Mouse (Mus musculus) spleen, postnatal 10 days (tissue): ENCODE results near the gene Mslnl.
A peak's percentile ranks its signal among the peaks of the same experiment; 100 is the strongest.

Experiments used
- DNase-seq, 2 experiments: peaks; one replicate each; pipeline ENCODE4 v3.0.0; 2021 to 2022; ENCODE audit warnings: low spot score in 2 of 2

Gene Mslnl

GRCm38 (mm10) chr17:25785281-25785745, 49.5 kb downstream of the Mslnl start, which contains the start of gene Haghl:
Haghl (minus strand) TSS chr17:25785673.
- peak; percentile 92 to 97 for DNase-seq

DNA sequence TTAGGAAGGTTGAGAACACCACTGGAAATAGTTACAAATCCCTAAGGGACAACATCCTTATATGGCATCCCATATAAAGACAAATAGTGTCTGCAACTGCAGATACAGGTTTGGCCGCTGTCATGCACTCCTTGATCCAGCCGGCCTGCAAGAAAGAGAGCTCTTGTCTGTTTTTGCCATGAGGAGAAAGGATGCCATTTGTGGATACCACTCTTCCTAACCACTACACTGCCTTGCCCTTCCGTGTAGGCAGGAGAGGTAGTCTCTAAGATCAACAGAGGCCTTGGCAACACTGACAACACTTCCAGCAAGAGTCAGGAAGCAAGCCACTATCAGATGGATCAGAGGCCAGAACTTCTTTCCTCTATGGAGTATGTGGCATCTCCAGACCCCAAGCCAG, 50.4 kb downstream of the Mslnl start, which contains the start of gene Ccdc78:
Ccdc78 (plus strand) TSS at position 301 of the 400 bp plus-strand sequence.
- no peak for DNase-seq

- no peak for DNase-seq
These were observed 51.1 kb downstream of the Mslnl start for GRCm38 (mm10) chr17:25786781-25787504.

GRCm38 (mm10) chr17:25791320-25791842, 55.5 kb downstream of the Mslnl start:
- no peak for DNase-seq

- peak; percentile 89 to 90 for DNase-seq
These were observed 56.1 kb downstream of the Mslnl start for GRCm38 (mm10) chr17:25791843-25792527.

DNA sequence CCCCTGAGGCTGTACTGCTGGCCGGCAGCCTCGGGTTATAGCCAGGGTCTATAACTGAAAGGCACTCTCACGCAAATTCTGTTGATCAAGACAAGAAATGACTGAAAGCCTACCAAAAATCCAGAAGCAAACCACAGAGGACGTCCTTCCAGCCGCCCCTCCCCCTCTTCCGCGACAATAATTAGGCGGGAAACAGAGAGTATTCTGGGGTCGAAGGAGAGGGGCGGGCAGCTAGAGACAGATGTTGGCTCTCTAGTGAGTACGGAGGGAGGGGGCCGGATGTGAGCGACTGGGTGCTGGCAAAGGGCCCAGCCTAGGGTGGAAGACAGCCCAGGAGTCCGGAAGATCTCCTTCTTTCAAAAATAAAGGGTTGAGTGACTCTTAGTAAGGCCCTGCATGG, 56.8 kb downstream of the Mslnl start, which contains the start of gene Fam173a:
Fam173a (minus strand) TSS at position 287 of the 400 bp plus-strand sequence.
- peak in 1 of 2 experiments; percentile 83 for DNase-seq

DNA sequence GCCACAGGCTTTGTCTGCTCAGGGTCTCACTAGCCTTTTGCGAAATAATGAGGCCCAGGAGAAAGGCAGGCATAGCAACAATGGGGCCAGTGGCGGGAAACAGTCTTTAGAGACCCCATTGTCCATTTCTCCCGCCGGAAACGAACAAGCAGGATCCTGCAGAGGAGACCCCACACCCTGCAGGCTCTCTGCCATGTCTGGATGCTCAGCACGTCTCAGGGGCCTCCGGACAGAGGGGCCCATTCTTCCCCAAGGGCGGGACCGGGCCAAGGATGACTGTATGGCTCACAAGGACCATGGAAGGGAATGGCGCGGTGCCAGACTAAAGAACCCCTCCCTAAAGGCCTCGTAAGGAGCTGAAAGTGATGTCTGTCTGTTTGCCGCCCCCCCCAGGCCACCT, 58.4 kb downstream of the Mslnl start:
- DNase-seq, result no peak

- DNase-seq, result no peak
These were observed 59.2 kb downstream of the Mslnl start for GRCm38 (mm10) chr17:25794998-25795397.

- no peak for DNase-seq
These were observed 59.8 kb downstream of the Mslnl start, which contains the start of gene AC134908.4 for GRCm38 (mm10) chr17:25795609-25796092. AC134908.4 (minus strand) TSS chr17:25795659.

- DNase-seq, result peak; percentile 46
These were observed 60.4 kb downstream of the Mslnl start for GRCm38 (mm10) chr17:25796211-25796771.

- DNase-seq, result peak; percentile 78 to 93
These were observed 61.1 kb downstream of the Mslnl start, which contains the start of gene Metrn for GRCm38 (mm10) chr17:25796951-25797369. Metrn (minus strand) TSS chr17:25797136.
